Comparison of ENCODE assay signal across 23 mouse cellular contexts in the genomic region with DNA sequence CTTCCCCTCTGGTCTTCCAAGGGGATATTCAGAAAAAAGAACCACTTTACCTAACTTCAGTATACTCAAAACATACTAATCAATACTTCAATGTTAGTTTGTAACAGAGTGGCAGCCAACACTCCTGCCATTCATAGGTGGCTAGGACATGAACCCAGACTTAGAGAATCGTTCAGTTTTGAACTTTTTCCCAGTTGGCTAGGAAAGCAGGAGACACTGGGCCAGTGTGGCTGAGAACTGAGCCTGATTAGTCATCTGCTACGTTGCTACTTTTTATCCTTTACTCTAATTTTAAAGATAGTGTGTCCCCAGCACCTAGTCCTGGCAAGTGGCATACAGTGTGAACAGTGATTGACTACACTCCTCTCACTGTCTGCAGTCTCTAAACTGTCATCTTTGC. TPM values are rescaled to one million over a fixed set of nuclear protein-coding genes. Genes with fewer than 3 reads are reported as not detected.
"Had no signal": no experiment of that assay in that cellular context is flagged by ENCODE, and none has a peak within 500 bp of the region (broad histone marks: within the 10 kb centered on the region; RNA-seq: fewer than 3 reads in every experiment).

No protein-coding gene starts in this region.

- ATAC-seq: midbrain, embryonic 13.5 days; midbrain, embryonic 16.5 days had no signal

- DNase-seq: kidney, adult 11 months; kidney, adult 8-10 months; kidney, postnatal 10 days; kidney, postnatal 36 days; left cerebral cortex, postnatal 4 days; lung, adult 18-20 months; lung, postnatal 10 days; lung, postnatal 36 days; retina, postnatal 1 day; right cerebral cortex, postnatal 25 days; thymus, postnatal 25 days had no signal

- H3K4me3 ChIP-seq: kidney, embryonic 15.5 days; limb, embryonic 12.5 days; limb, embryonic 15.5 days; lung, embryonic 15.5 days; megakaryocyte, embryonic 14.5 days; midbrain, embryonic 10.5 days; midbrain, embryonic 13.5 days; myocyte; neural tube, embryonic 13.5 days had no signal

- H3K9ac ChIP-seq: kidney, embryonic 15.5 days; limb, embryonic 12.5 days; limb, embryonic 15.5 days; liver, embryonic 14.5 days; lung, embryonic 15.5 days; midbrain, embryonic 13.5 days; neural tube, embryonic 13.5 days had no signal

- H3K4me1 ChIP-seq: kidney, embryonic 15.5 days; limb, embryonic 12.5 days; limb, embryonic 15.5 days; lung, embryonic 15.5 days; megakaryocyte, embryonic 14.5 days; midbrain, embryonic 10.5 days; midbrain, embryonic 13.5 days; neural tube, embryonic 13.5 days had no signal

- H3K4me2 ChIP-seq: kidney, embryonic 15.5 days; limb, embryonic 12.5 days; limb, embryonic 15.5 days; lung, embryonic 15.5 days; midbrain, embryonic 13.5 days; neural tube, embryonic 13.5 days had no signal

- H3K27me3 ChIP-seq: kidney, embryonic 15.5 days; limb, embryonic 12.5 days; limb, embryonic 15.5 days; lung, embryonic 15.5 days; megakaryocyte, embryonic 14.5 days; midbrain, embryonic 13.5 days; neural tube, embryonic 13.5 days had no signal

- H3K27ac ChIP-seq: kidney, embryonic 15.5 days; limb, embryonic 12.5 days; limb, embryonic 15.5 days; liver, embryonic 14.5 days; lung, embryonic 15.5 days; midbrain, embryonic 10.5 days; midbrain, embryonic 13.5 days; neural tube, embryonic 13.5 days had no signal

- H3K9me3 ChIP-seq: kidney, embryonic 15.5 days; limb, embryonic 12.5 days; limb, embryonic 15.5 days; lung, embryonic 15.5 days; megakaryocyte, embryonic 14.5 days; midbrain, embryonic 10.5 days; midbrain, embryonic 13.5 days; neural tube, embryonic 13.5 days had no signal

RNA-seq across cellular contexts. Expression of a gene that starts 4.9 kb away (rescaled TPM):
- total RNA-seq: monocyte, adult 5-6 weeks had no signal
